Mouse (Mus musculus) cortical plate, adult 2 months (tissue): ENCODE data around the gene Zbp1.

ENCODE experiments used
- CTCF ChIP-seq: fragments of 200-500 bp; IDR thresholded peaks from 2 replicates; pipeline ENCODE4 v1.5.1; 2011; ENCODE audit warnings: mild to moderate bottlenecking, control low read depth, low read length; ENCODE audit not compliant: insufficient read depth; ENCODE audit errors: extremely low read depth
- POLR2A ChIP-seq: fragments of 200-500 bp; IDR thresholded peaks from 2 replicates; pipeline ENCODE4 v1.6.1; 2011; ENCODE audit warnings: mild to moderate bottlenecking, low read length, control low read depth; ENCODE audit not compliant: insufficient read depth; ENCODE audit errors: extremely low read depth

DNA sequence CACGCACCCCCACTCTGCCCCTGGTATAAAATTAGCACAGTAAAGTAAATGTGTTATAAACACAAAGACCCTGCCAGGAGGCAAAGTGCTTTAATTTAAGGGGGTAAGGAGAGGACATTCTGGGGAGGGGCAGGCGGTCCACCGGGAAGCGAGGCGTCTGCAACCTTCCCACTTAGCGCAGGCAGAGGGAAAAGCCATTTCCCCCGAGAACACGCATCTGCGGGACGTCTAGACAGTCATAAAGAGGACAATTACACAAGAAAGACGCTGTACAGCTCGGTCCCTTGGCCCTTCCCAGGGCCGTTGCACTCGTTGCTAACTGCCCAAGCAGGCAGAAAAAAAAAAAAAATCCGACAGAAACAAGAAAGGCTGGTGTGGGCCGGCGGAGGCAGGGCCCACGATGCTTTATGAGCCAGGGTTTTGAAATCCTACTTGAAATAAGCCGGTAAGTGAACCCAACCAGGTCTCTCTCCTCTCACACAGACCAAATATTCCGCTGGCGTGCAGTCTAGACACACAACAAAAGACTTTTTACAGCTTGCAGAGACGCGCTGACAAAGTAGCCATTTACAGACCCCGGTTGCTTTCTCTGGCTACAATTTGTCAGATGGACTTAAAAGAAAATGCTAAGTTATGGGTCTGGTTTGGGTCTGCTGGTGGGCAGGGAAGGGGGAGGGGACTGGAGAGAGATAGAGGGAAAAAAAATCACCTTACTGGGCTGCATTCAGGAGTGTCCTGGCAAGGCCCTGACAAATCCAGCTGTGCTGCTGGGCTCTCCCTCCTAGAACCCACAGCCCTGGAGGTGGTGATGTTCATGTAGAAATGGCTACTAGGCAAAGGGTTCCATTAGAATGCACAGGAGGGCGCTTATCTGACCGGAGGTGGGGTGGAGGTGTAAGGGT lies 35.3 kb upstream of the Zbp1 start:
- TF ChIP-seq CTCF (no peak), POLR2A (no peak)
